Mouse (Mus musculus) lung, postnatal 14 days (tissue): ENCODE measurements around the gene Gm48552.
A peak's percentile ranks its signal among the peaks of the same experiment; 100 is the strongest.

Experiments
- DNase-seq: peaks from one replicate; pipeline ENCODE4 v3.0.0; 2021

Gene Gm48552

DNA sequence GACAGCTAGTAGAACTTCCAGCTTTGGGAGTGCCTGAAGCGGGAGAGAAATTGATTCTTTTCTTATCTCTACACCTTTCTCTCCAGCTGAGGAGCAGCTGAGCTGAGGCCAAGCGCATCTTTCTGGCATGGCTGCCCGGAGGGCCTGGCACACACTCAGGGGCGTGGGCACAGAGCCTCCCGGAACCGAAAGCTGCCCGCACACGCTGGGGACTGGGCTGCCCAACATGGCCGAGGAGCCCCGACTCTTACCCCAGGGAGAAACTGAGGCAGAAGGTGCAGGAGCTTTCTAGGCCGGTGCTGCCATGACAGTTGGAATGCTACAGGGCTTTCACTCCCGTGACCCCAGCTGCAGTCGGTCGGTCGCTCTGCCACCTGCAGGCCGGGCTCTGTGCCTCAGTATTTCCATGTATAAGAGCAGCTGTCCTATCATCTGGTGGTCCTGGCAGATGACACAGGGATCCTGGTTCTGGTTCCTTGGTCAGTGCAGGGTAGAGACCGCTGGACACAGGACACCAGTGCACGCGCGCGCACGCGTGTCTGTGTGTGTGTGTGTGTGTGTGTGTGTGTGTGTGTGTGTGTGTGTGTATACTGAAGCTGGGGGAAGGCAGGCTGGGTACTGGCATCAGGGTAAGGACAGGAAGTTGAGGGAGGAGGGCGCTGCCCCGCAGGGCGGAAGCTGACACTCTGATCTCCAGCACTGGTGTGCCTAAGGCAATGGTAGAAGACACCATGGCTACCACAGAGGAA is 44.9 kb downstream of the Gm48552 start:
- peak; percentile 61 for DNase-seq

DNA sequence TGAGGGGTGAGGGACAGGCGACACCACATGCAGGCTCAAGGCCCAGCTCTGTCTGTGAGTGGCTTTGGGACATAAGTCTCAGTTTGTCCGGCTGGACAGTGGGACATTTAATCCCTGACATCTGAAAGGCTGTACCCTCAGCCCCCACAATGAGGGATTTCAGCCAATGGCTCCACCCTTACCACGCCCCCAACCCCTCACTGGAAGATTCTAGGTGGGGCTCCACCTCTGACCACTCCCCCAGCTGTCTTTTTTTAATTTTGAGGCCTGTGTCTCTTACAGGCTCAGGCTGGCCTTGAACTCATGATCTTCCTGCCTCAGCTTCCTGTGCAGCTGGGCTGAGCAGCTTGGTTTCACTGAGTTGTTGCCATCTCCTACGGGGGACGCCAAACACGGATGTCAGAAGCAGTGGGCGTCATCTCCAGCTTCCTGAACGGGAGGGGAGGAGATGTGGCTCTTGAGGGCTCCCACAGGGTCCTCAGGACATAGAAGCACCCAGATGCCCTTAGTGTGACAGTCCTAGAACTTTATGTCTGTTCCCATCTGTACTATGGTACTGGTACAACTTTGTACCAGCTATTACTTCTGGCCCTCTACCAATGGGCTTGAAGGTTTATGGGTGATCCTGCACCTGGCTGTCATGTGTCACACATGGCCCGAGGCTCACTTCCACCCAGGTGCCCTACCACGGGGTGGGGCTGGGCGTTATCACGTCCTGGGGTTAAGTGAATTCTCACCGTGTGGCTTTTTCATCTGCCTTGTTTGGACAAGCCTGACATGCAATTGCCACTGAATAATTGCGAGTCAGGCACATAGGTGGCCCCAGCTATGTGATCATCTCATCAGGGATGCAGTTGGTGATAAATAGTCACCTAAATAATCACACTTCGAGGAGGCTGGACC is 45.8 kb downstream of the Gm48552 start:
- DNase-seq = no peak

DNA sequence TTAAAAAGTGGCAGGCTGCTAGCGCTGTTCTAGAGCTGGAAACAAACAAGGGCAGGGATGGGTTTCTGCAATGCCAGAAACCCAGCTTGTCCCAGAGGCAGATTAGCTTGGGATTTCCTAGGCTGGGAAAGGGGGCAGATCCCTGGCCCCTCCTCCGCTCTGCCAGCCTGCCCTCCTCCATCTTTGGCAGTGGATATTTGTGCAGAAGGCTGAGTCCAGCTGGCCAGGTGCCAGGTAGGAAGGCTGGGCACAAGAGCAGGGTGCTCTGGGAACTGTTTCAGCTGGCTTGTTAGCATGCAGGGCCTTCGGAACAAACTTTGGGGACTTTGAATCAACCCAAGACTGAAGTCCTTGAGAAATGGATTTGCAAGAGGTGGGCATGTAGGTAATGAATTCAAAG is 46.6 kb downstream of the Gm48552 start:
- peak; percentile 82 for DNase-seq
